Comparison of ENCODE assay signal across 15 mouse cellular contexts in the genomic region with DNA sequence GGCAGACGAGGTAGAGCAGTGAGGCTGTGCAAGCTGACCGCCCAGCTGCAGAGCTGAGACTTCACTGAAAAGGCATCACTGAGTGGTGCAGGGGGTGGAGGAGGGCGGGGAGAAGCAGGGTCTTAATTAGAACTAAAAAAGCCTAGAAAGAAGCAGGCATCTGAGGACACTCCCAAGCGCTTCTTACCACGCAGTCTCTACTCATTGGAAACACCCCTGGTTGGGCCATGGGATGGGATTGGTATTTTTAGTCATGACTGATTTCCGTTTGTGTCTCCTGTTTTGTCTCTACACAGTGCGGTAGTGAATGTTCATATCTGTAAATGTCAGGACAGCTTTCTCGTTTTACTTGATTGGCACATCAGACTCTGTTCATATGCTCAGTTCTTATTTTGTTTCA. TPM values are rescaled to one million over a fixed set of nuclear protein-coding genes. Genes with fewer than 3 reads are reported as not detected.
DNase-seq lines count a peak whose midpoint lies in the region; ATAC-seq lines count a peak whose summit lies in the region.
"Had no signal": no experiment of that assay in that cellular context is flagged by ENCODE, and none has a peak within 500 bp of the region (broad histone marks: within the 10 kb centered on the region; RNA-seq: fewer than 3 reads in every experiment).

No protein-coding gene starts in this region.

- no peak overlapping the region for H3K4me3 ChIP-seq in heart, embryonic 10.5 days
- no peak overlapping the region for H3K4me3 ChIP-seq in embryonic facial prominence, embryonic 14.5 days (ENCODE audit: low read depth, low read length)
- H3K4me3 ChIP-seq: lung, embryonic 15.5 days had no signal

- H3K4me2 ChIP-seq in embryonic facial prominence, embryonic 14.5 days (ENCODE audit: low read depth, low read length) = no peak overlapping the region
- H3K4me2 ChIP-seq: lung, embryonic 15.5 days had no signal

- H3K27ac ChIP-seq in heart, embryonic 10.5 days = no peak overlapping the region
- peak overlapping the region; percentile 30; the same call in 1 of the 2 replicates for H3K27ac ChIP-seq in embryonic facial prominence, embryonic 14.5 days (replicated peaks; ENCODE audit: low read depth, low read length)
- H3K27ac ChIP-seq: lung, embryonic 15.5 days had no signal

- no peaks in the 10 kb centered on the region for H3K27me3 ChIP-seq in heart, embryonic 10.5 days (ENCODE audit: insufficient read depth, poor library complexity, severe bottlenecking)
- H3K27me3 ChIP-seq in embryonic facial prominence, embryonic 14.5 days (replicated peaks; ENCODE audit: control insufficient read depth, insufficient read depth, low read length) = no peaks in the 10 kb centered on the region
- H3K27me3 ChIP-seq: lung, embryonic 15.5 days had no signal

- WGBS in heart, embryonic 10.5 days = 65% methylated on average over 8 of the region's 8 CpGs
- WGBS in embryonic facial prominence, embryonic 14.5 days = 77% methylated on average over 8 of the region's 8 CpGs

- peak; percentile 52 for DNase-seq in heart, adult 11 months
- DNase-seq in heart, embryonic 10.5 days (ENCODE audit: low spot score) = no peak
- DNase-seq in left cerebral cortex, postnatal 10 days (ENCODE audit: extremely low spot score in 1 of 2, low spot score in 2 of 2) = peak; percentile 48 to 56
- no peak for DNase-seq in left cerebral cortex, postnatal 4 days
- DNase-seq in embryonic facial prominence, embryonic 14.5 days (ENCODE audit: low spot score) = peak; percentile 29
- DNase-seq in left cerebral cortex, postnatal 36 days (ENCODE audit: low spot score in 2 of 2) = peak; percentile 27 to 44
- DNase-seq in cerebellum, adult 9-11 months = no peak
- DNase-seq in urinary bladder, postnatal 14 days (ENCODE audit: low spot score) = no peak
- DNase-seq: adrenal gland, adult 8-10 months; cerebellum, adult 11-12 months; heart, postnatal 36 days; kidney, adult 18-20 months; thymus, postnatal 4 days had no signal

- peaks cover 25% of the 10 kb centered on the region for H3K4me1 ChIP-seq in heart, embryonic 10.5 days
- peaks cover 32% of the 10 kb centered on the region for H3K4me1 ChIP-seq in embryonic facial prominence, embryonic 14.5 days (ENCODE audit: control insufficient read depth, insufficient read depth, low read length)

- no peak overlapping the region for H3K9ac ChIP-seq in embryonic facial prominence, embryonic 14.5 days (ENCODE audit: low read depth, low read length)
- H3K9ac ChIP-seq: lung, embryonic 15.5 days had no signal

- ATAC-seq in embryonic facial prominence, embryonic 14.5 days (ENCODE audit: low read depth) = peak; percentile 53; the same call in 1 of the 2 replicates

- H3K36me3 ChIP-seq in heart, embryonic 10.5 days = 0 out of 2 replicates have a peak, but pooled peaks cover 3% of the 10 kb centered on the region
- H3K36me3 ChIP-seq in embryonic facial prominence, embryonic 14.5 days (ENCODE audit: control insufficient read depth, insufficient read depth, low read length) = 0 out of 2 replicates have a peak, but pooled peaks cover 5% of the 10 kb centered on the region

- intact Hi-C loops in left cerebral cortex, postnatal 10 days (cut with DNase I) = no loop called here
- intact Hi-C loops in left cerebral cortex, postnatal 4 days (cut with DNase I) = no loop called here
- intact Hi-C loops in left cerebral cortex, postnatal 36 days (cut with DNase I) = loop anchor here (10.0 kb wide), 1 partner anchor 47 kb away; a partner anchor contains a TSS

- no peaks in the 10 kb centered on the region for H3K9me3 ChIP-seq in heart, embryonic 10.5 days
- H3K9me3 ChIP-seq in embryonic facial prominence, embryonic 14.5 days (ENCODE audit: control insufficient read depth, low read length) = no peaks in the 10 kb centered on the region
- H3K9me3 ChIP-seq: lung, embryonic 15.5 days had no signal

RNA-seq across cellular contexts. Expression of a gene that starts 46.8 kb away (rescaled TPM):
- polyA plus RNA-seq in heart, embryonic 10.5 days (2016; fragmentation: Nextera tagmentation; extraction: Ambion mirVana) = 29.6 and 42.5 TPM in 2 replicates
- 100 to 1,000 TPM; 407 to 409 TPM for total RNA-seq in left cerebral cortex, postnatal 10 days (2021)
- 100 to 1,000 TPM; 585 to 625 TPM for total RNA-seq in left cerebral cortex, postnatal 4 days (2021)
- 62.7 and 66.4 TPM in 2 replicates for polyA plus RNA-seq in embryonic facial prominence, embryonic 14.5 days (2014; fragmentation: Nextera tagmentation; extraction: Ambion mirVana)
- total RNA-seq in left cerebral cortex, postnatal 36 days (2021) = 100 to 1,000 TPM; 261 to 264 TPM
- total RNA-seq: MEL had no signal

Comparison
In these comparisons a context has a peak if more than half of its experiments do, and no peak if none do; other contexts are left out.
1. DNase-seq: peak in heart, adult 11 months (single experiment), left cerebral cortex, postnatal 10 days (2 of 2), embryonic facial prominence, embryonic 14.5 days (single experiment) and left cerebral cortex, postnatal 36 days (2 of 2); none in heart, embryonic 10.5 days (single experiment), left cerebral cortex, postnatal 4 days (single experiment), cerebellum, adult 9-11 months (single experiment) and urinary bladder, postnatal 14 days (single experiment).